Mouse (Mus musculus) stomach, embryonic 16.5 days (tissue): ENCODE data around the gene Sln. TPM values are rescaled to one million over a fixed set of nuclear protein-coding genes. Genes with fewer than 3 reads are reported as not detected.
A peak's percentile ranks its signal among the peaks of the same experiment; 100 is the strongest.

Experiments
- ATAC-seq: fragments of 200-750 bp; cut with Nextera tagmentation; 2 replicates; pipeline ENCODE4 v1.8.0; 2017; ENCODE audit warnings: moderate number of reproducible peaks, moderate TSS enrichment; ENCODE audit not compliant: insufficient read depth, low FRiP score
- H3K27ac ChIP-seq: fragments of 300-500 bp; sonication (generic); 2 replicates; pipeline ENCODE4 v1.5.1; 2014; ENCODE audit warnings: low read length
- H3K27me3 ChIP-seq: fragments of 300-500 bp; sonication (generic); 2 replicates; pipeline ENCODE4 v1.6.1; 2014; ENCODE audit warnings: low read length, control low read depth, mixed read lengths; ENCODE audit not compliant: control insufficient read depth, insufficient read depth
- H3K36me3 ChIP-seq: fragments of 300-500 bp; sonication (generic); 2 replicates; pipeline ENCODE4 v1.6.1; 2014; ENCODE audit warnings: low read length; ENCODE audit not compliant: control insufficient read depth, insufficient read depth
- H3K4me1 ChIP-seq: fragments of 300-500 bp; sonication (generic); 2 replicates; pipeline ENCODE4 v1.6.1; 2014; ENCODE audit warnings: low read length, control low read depth, mixed read lengths; ENCODE audit not compliant: control insufficient read depth, insufficient read depth
- H3K4me2 ChIP-seq: fragments of 300-500 bp; sonication (generic); 2 replicates; pipeline ENCODE4 v1.6.1; 2014; ENCODE audit warnings: low read depth, low read length, mixed read lengths
- H3K4me3 ChIP-seq: fragments of 300-500 bp; sonication (generic); replicated peaks from 2 replicates; pipeline ENCODE4 v1.5.1; 2014; ENCODE audit warnings: mild to moderate bottlenecking, low read length
- H3K9ac ChIP-seq: fragments of 300-500 bp; sonication (generic); 2 replicates; pipeline ENCODE4 v1.6.1; 2014; ENCODE audit warnings: low read length
- H3K9me3 ChIP-seq: fragments of 300-500 bp; sonication (generic); replicated peaks from 2 replicates; pipeline ENCODE4 v1.6.1; 2016; ENCODE audit warnings: low read length, control low read depth; ENCODE audit not compliant: control insufficient read depth
- WGBS: fragments of 180-500 bp; shearing (Covaris S2); extraction: QIAGEN DNeasy Blood & Tissue Kit; methylation state at CpG from one replicate; pipeline ENCODE4 v1.1.7; 2014; 5-methylcytosine and 5-hydroxymethylcytosine counted together
- polyA plus RNA-seq: library from polyadenylated mRNA; unstranded; fragments of >200 nt; fragmentation: Nextera tagmentation; extraction: Ambion mirVana; gene quantifications from 2 replicates; pipeline ENCODE4 v1.2.1, GENCODE M21; 2015

Gene Sln
- polyA plus RNA-seq, 1 experiment from 2014 or later, result 74.3 TPM

DNA sequence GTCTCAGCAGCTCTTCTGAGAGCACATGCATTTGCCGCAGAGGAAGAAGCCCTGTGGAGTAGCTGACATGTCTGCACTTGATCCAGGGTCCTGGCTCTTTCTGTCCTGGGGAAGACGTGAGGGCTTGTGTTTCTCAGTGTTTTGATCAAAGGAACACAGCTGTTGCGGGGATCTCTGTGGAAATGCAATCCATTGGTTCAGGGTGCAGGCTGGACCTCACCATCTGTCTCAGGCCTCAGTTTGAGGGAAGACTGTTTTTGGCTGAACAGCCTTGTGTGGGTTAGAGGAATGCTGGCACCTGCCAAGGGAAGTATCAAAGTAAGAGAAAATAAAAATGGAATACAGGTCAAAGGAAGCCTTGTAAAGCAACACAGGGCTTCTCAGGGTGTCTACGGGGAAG is 14.0 kb upstream of the Sln start:
- no peak for ATAC-seq
- WGBS, result 61% methylated on average over 4 of the region's 4 CpGs
- no peaks in the 10 kb centered on the region for H3K4me1 ChIP-seq
- H3K9ac ChIP-seq, result no peak overlapping the region
- H3K27me3 ChIP-seq, result no peaks in the 10 kb centered on the region
- H3K4me2 ChIP-seq, result no peak overlapping the region
- H3K27ac ChIP-seq, result no peak overlapping the region
- H3K4me3 ChIP-seq, result no peak overlapping the region
- H3K9me3 ChIP-seq, result no peaks in the 10 kb centered on the region
- no peaks in the 10 kb centered on the region for H3K36me3 ChIP-seq

DNA sequence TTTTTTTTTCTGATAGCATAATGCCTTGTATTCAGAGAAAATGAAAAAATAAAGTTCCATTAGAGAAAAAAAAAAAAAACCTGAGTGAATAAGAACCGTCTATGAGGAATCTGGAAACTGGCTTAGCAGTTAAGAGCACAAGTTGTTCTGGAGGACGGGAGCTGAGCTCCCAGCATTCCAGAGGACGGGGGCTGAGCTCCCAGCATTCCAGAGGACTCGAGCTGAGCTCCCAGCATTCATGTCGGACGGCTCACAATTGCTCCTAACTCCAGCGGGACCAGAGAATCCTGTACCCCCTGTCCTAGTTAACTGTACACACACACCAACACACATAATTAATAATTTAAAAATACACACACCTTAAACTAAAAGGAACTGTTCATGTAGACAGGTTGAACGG is 11.1 kb upstream of the Sln start:
- no peaks in the 10 kb centered on the region for H3K36me3 ChIP-seq
- H3K27ac ChIP-seq, result no peak overlapping the region
- H3K4me1 ChIP-seq, result no peaks in the 10 kb centered on the region
- H3K4me2 ChIP-seq, result no peak overlapping the region
- no peak overlapping the region for H3K4me3 ChIP-seq
- no peaks in the 10 kb centered on the region for H3K9me3 ChIP-seq
- H3K9ac ChIP-seq, result no peak overlapping the region
- ATAC-seq, result no peak
- H3K27me3 ChIP-seq, result no peaks in the 10 kb centered on the region
- 72% methylated on average over 8 of the region's 8 CpGs for WGBS

DNA sequence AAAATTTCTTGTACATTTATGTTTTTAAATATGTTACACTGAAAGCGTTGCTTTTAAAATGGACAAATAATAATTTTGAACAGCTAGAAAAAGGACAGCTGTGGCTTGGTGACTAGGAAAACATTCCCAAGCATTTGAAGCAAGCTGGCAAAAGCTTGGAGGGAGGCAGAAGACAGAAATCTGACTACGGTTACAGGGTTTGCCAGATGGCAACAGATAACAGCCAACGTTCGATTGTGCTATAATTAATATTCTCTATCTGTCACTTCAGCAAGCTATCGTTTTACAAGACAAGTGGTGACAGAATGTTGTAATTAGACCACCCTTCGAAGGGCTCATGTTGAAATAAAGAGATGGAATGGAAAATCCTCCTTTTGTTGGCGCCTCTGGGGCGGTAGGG is 1.4 kb upstream of the Sln start:
- H3K9me3 ChIP-seq, result no peaks in the 10 kb centered on the region
- no peaks in the 10 kb centered on the region for H3K36me3 ChIP-seq
- no peak overlapping the region for H3K4me2 ChIP-seq
- no peak overlapping the region for H3K9ac ChIP-seq
- H3K27ac ChIP-seq, result no peak overlapping the region
- no peaks in the 10 kb centered on the region for H3K27me3 ChIP-seq
- no peak overlapping the region for H3K4me3 ChIP-seq
- ATAC-seq, result no peak
- H3K4me1 ChIP-seq, result no peaks in the 10 kb centered on the region
- WGBS, result 68% methylated on average over 8 of the region's 8 CpGs

DNA sequence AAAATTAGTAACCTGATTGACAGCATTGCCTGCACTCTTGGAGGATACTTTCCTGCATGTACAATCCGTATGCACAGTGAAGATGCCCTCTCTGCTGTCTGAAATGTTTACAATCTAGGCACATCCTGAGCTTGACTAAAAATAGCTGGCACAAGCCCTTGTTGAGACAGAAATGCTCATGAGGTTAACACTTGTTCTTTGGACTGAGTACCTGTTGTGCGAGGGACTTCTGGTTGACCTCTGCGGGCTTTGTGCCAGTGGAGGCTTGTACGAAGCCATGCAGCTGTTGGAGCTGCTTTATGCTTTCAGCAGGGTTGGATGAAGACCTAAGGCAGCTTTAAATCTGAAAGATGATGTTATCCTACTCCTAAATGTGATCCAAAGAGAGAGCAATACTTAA is 2.2 kb downstream of the Sln start:
- Histone ChIP-seq H3K9me3 (no peaks in the 10 kb centered on the region), H3K27me3 (no peaks in the 10 kb centered on the region), H3K36me3 (no peaks in the 10 kb centered on the region), H3K4me2 (no peak overlapping the region), H3K4me1 (no peaks in the 10 kb centered on the region), H3K27ac (no peak overlapping the region), H3K9ac (no peak overlapping the region), H3K4me3 (no peak overlapping the region)
- no peak for ATAC-seq
- WGBS, result 64% methylated on average over 4 of the region's 4 CpGs

DNA sequence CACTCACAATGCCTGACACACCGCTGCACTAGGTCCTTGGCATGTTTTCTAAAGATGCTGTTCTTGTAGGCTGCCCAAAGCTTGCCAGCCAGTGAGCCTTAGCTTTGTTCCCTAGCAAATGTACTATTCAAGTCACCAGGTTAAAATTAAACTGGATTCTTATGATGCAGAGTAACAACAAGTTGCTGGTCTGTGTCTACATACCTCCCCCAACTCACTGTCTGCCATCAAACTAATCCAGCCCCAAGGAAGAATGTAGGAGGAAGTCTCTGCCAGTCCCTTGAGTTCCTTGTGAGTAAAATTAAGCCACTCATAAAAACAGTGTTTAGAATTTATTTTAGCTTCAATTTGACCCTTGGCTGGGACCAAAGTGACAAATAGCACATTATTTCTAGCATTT is 3.7 kb downstream of the Sln start:
- H3K9ac ChIP-seq, result no peak overlapping the region
- H3K4me1 ChIP-seq, result no peaks in the 10 kb centered on the region
- H3K27ac ChIP-seq, result peak overlapping the region; percentile 34; the same call in 1 of the 2 replicates
- no peaks in the 10 kb centered on the region for H3K9me3 ChIP-seq
- ATAC-seq, result no peak
- H3K4me2 ChIP-seq, result no peak overlapping the region
- H3K36me3 ChIP-seq, result no peaks in the 10 kb centered on the region
- WGBS, result 50% methylated on average over 1 of the region's 1 CpGs
- H3K27me3 ChIP-seq, result no peaks in the 10 kb centered on the region
- no peak overlapping the region for H3K4me3 ChIP-seq

DNA sequence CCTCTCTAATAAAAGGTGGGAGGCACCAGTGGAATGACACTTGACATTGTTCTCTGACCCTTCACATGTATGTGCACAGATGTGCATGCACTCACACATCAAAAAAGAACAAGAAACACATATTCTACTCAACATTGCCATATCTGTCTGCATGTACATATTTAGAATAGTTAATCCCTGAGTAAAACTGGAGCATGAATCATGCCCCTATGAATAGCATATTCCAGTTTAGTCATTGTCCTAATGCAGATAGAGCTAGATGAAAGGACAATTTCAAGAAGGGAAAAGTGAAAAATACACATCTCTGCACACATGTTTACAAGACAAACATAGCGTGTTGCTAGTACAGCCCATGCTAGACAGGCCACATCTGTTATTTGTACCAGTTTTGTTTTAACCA is 4.6 kb downstream of the Sln start:
- Histone ChIP-seq H3K27ac (no peak overlapping the region), H3K9ac (no peak overlapping the region), H3K27me3 (no peaks in the 10 kb centered on the region), H3K4me3 (no peak overlapping the region), H3K9me3 (no peaks in the 10 kb centered on the region), H3K36me3 (no peaks in the 10 kb centered on the region), H3K4me1 (no peaks in the 10 kb centered on the region), H3K4me2 (no peak overlapping the region)
- WGBS, result 66% methylated on average over 1 of the region's 1 CpGs
- ATAC-seq, result no peak

DNA sequence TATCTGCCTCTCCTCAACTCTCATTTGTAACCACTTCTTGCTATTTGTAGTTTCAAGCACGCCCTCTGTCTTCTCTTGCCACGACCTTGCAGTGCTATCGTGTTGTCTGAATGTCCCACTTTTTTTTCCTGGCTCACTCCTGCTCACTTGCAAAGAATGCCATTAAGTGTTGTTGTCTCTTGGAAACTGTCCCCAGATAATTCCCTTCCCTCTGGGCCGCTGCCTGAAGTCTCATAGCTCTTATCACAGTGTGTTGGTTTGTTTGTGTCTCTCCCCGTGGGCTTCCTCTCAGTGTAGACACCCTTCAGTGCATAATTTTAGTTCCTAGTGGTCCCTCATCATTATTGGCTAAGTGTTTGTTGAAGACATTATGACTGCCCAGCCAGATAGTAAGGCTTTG is 7.9 kb downstream of the Sln start:
- Histone ChIP-seq H3K27ac (no peak overlapping the region), H3K9ac (no peak overlapping the region), H3K4me2 (no peak overlapping the region), H3K4me1 (no peaks in the 10 kb centered on the region), H3K9me3 (no peaks in the 10 kb centered on the region), H3K4me3 (no peak overlapping the region), H3K27me3 (no peaks in the 10 kb centered on the region), H3K36me3 (no peaks in the 10 kb centered on the region)
- ATAC-seq, result no peak
- 62% methylated on average over 5 of the region's 5 CpGs for WGBS

DNA sequence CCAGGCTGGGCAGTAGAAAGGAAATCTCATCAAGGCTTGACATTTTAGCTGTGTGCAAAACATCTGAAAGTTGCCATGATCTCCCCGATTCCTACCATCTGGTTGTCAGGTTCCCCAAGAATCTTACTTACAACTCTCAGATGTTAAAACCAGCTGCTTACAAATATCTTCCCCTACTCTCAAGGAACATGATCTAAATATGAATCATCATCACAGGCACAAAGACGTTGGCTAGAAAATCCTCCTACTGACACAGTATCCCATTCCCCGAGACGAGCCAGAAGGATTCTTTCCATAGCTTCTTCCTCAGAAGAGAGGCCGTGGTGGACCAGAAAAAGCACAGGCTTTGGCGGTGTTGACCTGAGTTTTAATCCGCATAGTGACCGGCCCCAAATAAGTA is 23.3 kb downstream of the Sln start:
- no peak for ATAC-seq
- 75% methylated on average over 8 of the region's 8 CpGs for WGBS
- no peak overlapping the region for H3K4me2 ChIP-seq
- no peak overlapping the region for H3K4me3 ChIP-seq
- no peak overlapping the region for H3K9ac ChIP-seq
- no peak overlapping the region for H3K27ac ChIP-seq
- H3K4me1 ChIP-seq, result no peaks in the 10 kb centered on the region
- H3K36me3 ChIP-seq, result no peaks in the 10 kb centered on the region
- no peaks in the 10 kb centered on the region for H3K27me3 ChIP-seq
- no peaks in the 10 kb centered on the region for H3K9me3 ChIP-seq

DNA sequence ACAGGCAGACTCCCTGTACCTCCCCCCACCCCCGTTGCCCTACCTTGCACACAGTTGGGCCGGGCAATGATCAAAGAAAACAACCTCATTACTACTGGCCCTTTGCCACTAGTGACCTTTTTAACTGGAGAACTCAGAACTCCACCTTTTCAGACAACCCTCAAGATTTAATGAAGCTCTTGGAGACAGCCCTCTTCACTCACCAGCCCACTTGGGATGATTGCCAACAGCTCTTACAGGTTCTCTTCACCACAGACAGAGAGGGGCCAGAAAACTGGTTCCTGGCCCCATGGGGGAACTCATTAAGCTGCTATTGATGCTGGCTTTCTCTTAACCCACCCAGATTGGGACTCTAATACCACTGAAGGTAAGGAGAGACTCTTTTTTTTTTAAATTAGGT is 27.5 kb downstream of the Sln start:
- 41% methylated on average over 2 of the region's 2 CpGs for WGBS
- no peaks in the 10 kb centered on the region for H3K36me3 ChIP-seq
- H3K9ac ChIP-seq, result no peak overlapping the region
- no peak overlapping the region for H3K4me3 ChIP-seq
- no peak overlapping the region for H3K27ac ChIP-seq
- no peak overlapping the region for H3K4me2 ChIP-seq
- ATAC-seq, result no peak
- no peaks in the 10 kb centered on the region for H3K27me3 ChIP-seq
- H3K9me3 ChIP-seq, result no peaks in the 10 kb centered on the region
- no peaks in the 10 kb centered on the region for H3K4me1 ChIP-seq
